Mouse (Mus musculus): ENCODE measurements around the gene Kif14.

DNA sequence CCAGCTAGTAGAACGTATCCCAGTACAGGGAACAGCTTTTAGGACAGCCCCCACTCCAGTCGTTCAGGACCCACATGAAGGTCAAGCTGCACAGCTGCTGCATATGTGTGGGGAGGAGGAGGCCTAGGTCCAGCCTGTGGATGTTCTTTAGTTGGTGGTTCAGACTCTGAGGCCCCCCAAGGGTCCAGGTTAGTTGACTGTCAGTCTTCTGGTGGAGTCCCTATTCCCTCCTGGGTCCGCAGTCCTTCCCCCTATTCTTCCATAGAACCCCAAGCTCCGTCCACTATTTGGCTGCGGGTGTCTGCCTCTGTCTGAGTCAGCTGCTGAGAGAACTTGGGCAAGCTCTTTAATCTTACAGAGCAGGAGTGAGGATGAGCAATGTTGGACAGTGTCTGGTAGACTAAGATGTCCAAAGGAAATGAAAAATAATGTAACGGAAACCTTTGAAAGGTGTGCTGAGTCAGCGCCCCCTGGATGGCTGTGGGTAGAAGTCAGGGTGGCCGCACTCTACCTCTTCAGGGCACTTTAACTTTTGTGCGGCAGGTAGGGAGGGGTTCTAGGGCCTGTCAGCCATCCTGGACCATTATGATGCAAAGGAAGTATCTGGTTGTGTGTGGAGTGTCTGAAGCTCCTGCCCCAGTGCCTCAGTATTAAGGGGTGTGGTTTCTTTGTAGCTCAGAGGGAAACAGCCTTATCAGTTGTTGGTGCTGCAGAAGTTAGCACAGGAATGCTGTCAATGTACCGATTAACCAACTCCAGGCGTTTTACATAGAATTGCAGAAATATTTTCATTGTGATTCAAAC lies 38.8 kb upstream of the Kif14 start:
- TF ChIP-seq CTCF (IDR thresholded peaks at IDR 0.05; ENCODE audit: low read depth), result no peak
- TF ChIP-seq EP300 (IDR thresholded peaks at IDR 0.05; ENCODE audit: low read depth), result no peak

Data from heart, postnatal 0 days (tissue).